Mouse (Mus musculus) testis, postnatal 10 days (tissue): Measurements from ENCODE around the gene Klhl26.

Source experiments
- DNase-seq: peaks from one replicate; pipeline ENCODE4 v3.0.0; 2021; ENCODE audit warnings: low spot score

Klhl26 gene

GRCm38 (mm10) chr8:70501820-70502529 is 25.2 kb upstream of the Klhl26 start:
- no peak for DNase-seq

- DNase-seq = no peak
Observed at GRCm38 (mm10) chr8:70500386-70501301, 23.9 kb upstream of the Klhl26 start.

GRCm38 (mm10) chr8:70495771-70496062 is 18.9 kb upstream of the Klhl26 start:
- DNase-seq = no peak

GRCm38 (mm10) chr8:70495001-70495770 is 18.4 kb upstream of the Klhl26 start:
- no peak for DNase-seq

GRCm38 (mm10) chr8:70494416-70494945 is 17.7 kb upstream of the Klhl26 start:
- no peak for DNase-seq

GRCm38 (mm10) chr8:70493692-70494415 is 17.1 kb upstream of the Klhl26 start:
- no peak for DNase-seq

- DNase-seq = no peak
Observed at GRCm38 (mm10) chr8:70492664-70493640, 16.2 kb upstream of the Klhl26 start, which contains the start of gene Crlf1. Gene Crlf1 (plus strand): TSS chr8:70493158.

GRCm38 (mm10) chr8:70490880-70491495 is 14.2 kb upstream of the Klhl26 start:
- DNase-seq = no peak

GRCm38 (mm10) chr8:70490061-70490879 is 13.5 kb upstream of the Klhl26 start:
- DNase-seq = no peak

- no peak for DNase-seq
Observed at GRCm38 (mm10) chr8:70489576-70489975, 12.8 kb upstream of the Klhl26 start.

- no peak for DNase-seq
Observed at GRCm38 (mm10) chr8:70488931-70489470, 12.2 kb upstream of the Klhl26 start.

- no peak for DNase-seq
Observed at GRCm38 (mm10) chr8:70487993-70488796, 11.4 kb upstream of the Klhl26 start.

GRCm38 (mm10) chr8:70486941-70487520 is 10.3 kb upstream of the Klhl26 start, which contains the start of gene Tmem59l:
Gene Tmem59l (minus strand): TSS chr8:70487358.
- no peak for DNase-seq

GRCm38 (mm10) chr8:70486191-70486681 is 9.5 kb upstream of the Klhl26 start:
- DNase-seq = no peak

- no peak for DNase-seq
Observed at GRCm38 (mm10) chr8:70482943-70483342, 6.2 kb upstream of the Klhl26 start.

GRCm38 (mm10) chr8:70481908-70482307 is 5.1 kb upstream of the Klhl26 start:
- DNase-seq = no peak
